Mouse (Mus musculus): Measurements from ENCODE around the gene Acbd7.

The Acbd7 gene

GRCm38 (mm10) chr2:3387105-3387860, 51.3 kb downstream of the Acbd7 start:
- DNase-seq (ENCODE audit: low read depth, low spot score): no peak
